Mouse (Mus musculus) spleen, adult 12 weeks (tissue): ENCODE data around the gene Terb2.

Experiments used
- DNase-seq: peaks from one replicate; pipeline ENCODE4 v3.0.0; 2022; ENCODE audit warnings: low spot score

Gene Terb2

GRCm38 (mm10) chr2:122233759-122234557, 47.9 kb downstream of the Terb2 start:
- DNase-seq, result peak; percentile 26

- DNase-seq, result peak; percentile 40
Measured at GRCm38 (mm10) chr2:122234611-122235288, 48.7 kb downstream of the Terb2 start, which contains the start of gene Sord. Gene Sord, plus strand, starts transcription at chr2:122234749.

GRCm38 (mm10) chr2:122235425-122235824, 49.4 kb downstream of the Terb2 start:
- no peak for DNase-seq

GRCm38 (mm10) chr2:122236321-122236720, 50.2 kb downstream of the Terb2 start:
- DNase-seq, result no peak

- DNase-seq, result no peak
Measured at GRCm38 (mm10) chr2:122237891-122238470, 51.9 kb downstream of the Terb2 start.

- no peak for DNase-seq
Measured at GRCm38 (mm10) chr2:122240735-122241134, 54.7 kb downstream of the Terb2 start.

- no peak for DNase-seq
Measured at GRCm38 (mm10) chr2:122241226-122241625, 55.2 kb downstream of the Terb2 start.

GRCm38 (mm10) chr2:122241935-122242334, 55.9 kb downstream of the Terb2 start:
- no peak for DNase-seq

GRCm38 (mm10) chr2:122243671-122244131, 57.6 kb downstream of the Terb2 start:
- peak; percentile 40 for DNase-seq

- no peak for DNase-seq
Measured at GRCm38 (mm10) chr2:122247786-122248185, 61.7 kb downstream of the Terb2 start.

GRCm38 (mm10) chr2:122255997-122256396, 69.9 kb downstream of the Terb2 start:
- no peak for DNase-seq
